Mouse (Mus musculus) lung, embryonic 14.5 days (tissue): Measurements from ENCODE around the gene Il9. TPM values are rescaled to one million over a fixed set of nuclear protein-coding genes. Genes with fewer than 3 reads are reported as not detected.

ENCODE experiments used
- ATAC-seq: fragments of 200-750 bp; cut with Nextera tagmentation; 2 replicates; pipeline ENCODE4 v1.8.0; 2017; ENCODE audit warnings: mild to moderate bottlenecking, moderate TSS enrichment, moderate library complexity; ENCODE audit not compliant: insufficient read depth
- DNase-seq: peaks from one replicate; pipeline ENCODE4 v3.0.0-alpha.2; 2015
- H3K27ac ChIP-seq: fragments of 300-500 bp; sonication (generic); 2 replicates; pipeline ENCODE4 v1.5.1; 2014; ENCODE audit warnings: low read depth, mild to moderate bottlenecking, moderate library complexity
- H3K27me3 ChIP-seq: fragments of 300-500 bp; sonication (generic); 2 replicates; pipeline ENCODE4 v1.6.1; 2014; ENCODE audit warnings: low read length, control low read depth; ENCODE audit not compliant: insufficient read depth
- H3K36me3 ChIP-seq: fragments of 300-500 bp; sonication (generic); 2 replicates; pipeline ENCODE4 v1.6.1; 2014; ENCODE audit warnings: control low read depth; ENCODE audit not compliant: insufficient read depth
- H3K4me1 ChIP-seq: fragments of 300-500 bp; sonication (generic); 2 replicates; pipeline ENCODE4 v1.6.1; 2014; ENCODE audit warnings: antibody characterized with exemption, control low read depth; ENCODE audit not compliant: insufficient read depth
- H3K4me2 ChIP-seq: fragments of 300-500 bp; sonication (generic); 2 replicates; pipeline ENCODE4 v1.6.1; 2014; ENCODE audit warnings: mild to moderate bottlenecking
- H3K4me3 ChIP-seq: fragments of 300-500 bp; sonication (generic); 2 replicates; pipeline ENCODE4 v1.5.1; 2014; ENCODE audit warnings: low read depth, low read length
- H3K9ac ChIP-seq: fragments of 300-500 bp; sonication (generic); 2 replicates; pipeline ENCODE4 v1.6.1; 2014
- H3K9me3 ChIP-seq: fragments of 300-500 bp; sonication (generic); 2 replicates; pipeline ENCODE4 v1.6.1; 2016; ENCODE audit warnings: low read depth, low read length, control low read depth
- CTCF ChIP-seq: IDR thresholded peaks from 2 replicates; pipeline ENCODE4 v1.5.1; 2016; ENCODE audit warnings: antibody characterized with exemption, low read depth
- WGBS: fragments of 180-500 bp; shearing (Covaris S2); extraction: QIAGEN DNeasy Blood & Tissue Kit; methylation state at CpG from one replicate; pipeline ENCODE4 v1.1.7; 2014; 5-methylcytosine and 5-hydroxymethylcytosine counted together
- polyA plus RNA-seq: library from polyadenylated mRNA; unstranded; fragments of >200 nt; fragmentation: Nextera tagmentation; extraction: Ambion mirVana; gene quantifications from 2 replicates; pipeline ENCODE4 v1.2.1, GENCODE M21; 2014

The Il9 gene
- polyA plus RNA-seq, 1 experiment from 2014 or later: not detected

- no peak for TF ChIP-seq CTCF
Observed at GRCm38 (mm10) chr13:56461460-56461859, 20.6 kb downstream of the Il9 start.

GRCm38 (mm10) chr13:56458001-56458400 is 24.0 kb downstream of the Il9 start:
- Histone ChIP-seq H3K9ac (no peak overlapping the region), H3K9me3 (no peaks in the 10 kb centered on the region), H3K36me3 (no peaks in the 10 kb centered on the region), H3K27ac (no peak overlapping the region), H3K4me2 (no peak overlapping the region), H3K27me3 (no peaks in the 10 kb centered on the region), H3K4me3 (no peak overlapping the region), H3K4me1 (no peaks in the 10 kb centered on the region)
- DNase-seq (no peak), ATAC-seq (no peak)
- no peak for TF ChIP-seq CTCF
- WGBS: 59% methylated on average over 9 of the region's 9 CpGs

More at GRCm38 (mm10) chr13:56461460-56461859, 20.6 kb downstream of the Il9 start:
- H3K9me3 ChIP-seq: no peaks in the 10 kb centered on the region
- DNase-seq (no peak), ATAC-seq (no peak)
- 62% methylated on average over 4 of the region's 4 CpGs for WGBS
- H3K27me3 ChIP-seq: no peaks in the 10 kb centered on the region
- no peak overlapping the region for H3K9ac ChIP-seq
- H3K27ac ChIP-seq: no peak overlapping the region
- H3K36me3 ChIP-seq: no peaks in the 10 kb centered on the region
- no peak overlapping the region for H3K4me3 ChIP-seq
- H3K4me1 ChIP-seq: no peaks in the 10 kb centered on the region
- no peak overlapping the region for H3K4me2 ChIP-seq

GRCm38 (mm10) chr13:56450035-56450434 is 32.0 kb downstream of the Il9 start:
- 79% methylated on average over 8 of the region's 8 CpGs for WGBS
- DNase-seq: peak; percentile 15
- peak; percentile 30; the same call in 1 of the 2 replicates for TF ChIP-seq CTCF

GRCm38 (mm10) chr13:56449239-56450030 is 32.6 kb downstream of the Il9 start:
- Histone ChIP-seq H3K9ac (no peak overlapping the region), H3K27me3 (no peaks in the 10 kb centered on the region), H3K27ac (no peak overlapping the region), H3K4me1 (no peaks in the 10 kb centered on the region), H3K36me3 (no peaks in the 10 kb centered on the region), H3K4me3 (no peak overlapping the region), H3K9me3 (no peaks in the 10 kb centered on the region), H3K4me2 (no peak overlapping the region)
- no peak for ATAC-seq
- peak; percentile 68 for DNase-seq
- WGBS: 64% methylated on average over 10 of the region's 10 CpGs
- no peak for TF ChIP-seq CTCF

More at GRCm38 (mm10) chr13:56450035-56450434, 32.0 kb downstream of the Il9 start:
- no peak overlapping the region for H3K4me2 ChIP-seq
- ATAC-seq: no peak
- H3K9me3 ChIP-seq: no peaks in the 10 kb centered on the region
- no peaks in the 10 kb centered on the region for H3K27me3 ChIP-seq
- H3K4me1 ChIP-seq: no peaks in the 10 kb centered on the region
- H3K4me3 ChIP-seq: no peak overlapping the region
- no peak overlapping the region for H3K27ac ChIP-seq
- H3K36me3 ChIP-seq: no peaks in the 10 kb centered on the region
- H3K9ac ChIP-seq: no peak overlapping the region

GRCm38 (mm10) chr13:56444996-56445395 is 37.0 kb downstream of the Il9 start:
- DNase-seq: no peak
- no peaks in the 10 kb centered on the region for H3K9me3 ChIP-seq
- H3K4me1 ChIP-seq: no peaks in the 10 kb centered on the region
- H3K4me3 ChIP-seq: no peak overlapping the region
- no peak for ATAC-seq
- no peak overlapping the region for H3K9ac ChIP-seq
- H3K27ac ChIP-seq: no peak overlapping the region
- no peak overlapping the region for H3K4me2 ChIP-seq
- H3K27me3 ChIP-seq: peaks cover 4% of the 10 kb centered on the region; the same call in 1 of the 2 replicates
- 74% methylated on average over 6 of the region's 6 CpGs for WGBS
- H3K36me3 ChIP-seq: no peaks in the 10 kb centered on the region
- no peak for TF ChIP-seq CTCF

- no peak for DNase-seq
- TF ChIP-seq CTCF: no peak
- H3K9me3 ChIP-seq: no peaks in the 10 kb centered on the region
- H3K9ac ChIP-seq: no peak overlapping the region
- no peak overlapping the region for H3K4me2 ChIP-seq
- WGBS: 85% methylated on average over 3 of the region's 3 CpGs
- no peak overlapping the region for H3K4me3 ChIP-seq
- no peaks in the 10 kb centered on the region for H3K4me1 ChIP-seq
- H3K27ac ChIP-seq: no peak overlapping the region
- no peaks in the 10 kb centered on the region for H3K36me3 ChIP-seq
- no peak for ATAC-seq
- H3K27me3 ChIP-seq: peaks cover 13% of the 10 kb centered on the region
Observed at GRCm38 (mm10) chr13:56444112-56444511, 37.9 kb downstream of the Il9 start.

GRCm38 (mm10) chr13:56443411-56443810 is 38.6 kb downstream of the Il9 start:
- no peak overlapping the region for H3K4me3 ChIP-seq
- WGBS: 60% methylated on average over 7 of the region's 7 CpGs
- H3K9me3 ChIP-seq: no peaks in the 10 kb centered on the region
- DNase-seq (no peak), ATAC-seq (no peak)
- H3K4me1 ChIP-seq: 0 out of 2 replicates have a peak, but pooled peaks cover 5% of the 10 kb centered on the region
- no peak overlapping the region for H3K9ac ChIP-seq
- H3K27me3 ChIP-seq: peaks cover 20% of the 10 kb centered on the region
- no peak for TF ChIP-seq CTCF
- H3K4me2 ChIP-seq: no peak overlapping the region
- H3K27ac ChIP-seq: no peak overlapping the region
- no peaks in the 10 kb centered on the region for H3K36me3 ChIP-seq
